In genomic region chr12:105974107-105974506, GRCm38 (mm10) we compare ENCODE assay signal across 17 mouse cellular contexts. TPM values are rescaled to one million over a fixed set of nuclear protein-coding genes. Genes with fewer than 3 reads are reported as not detected.
A peak's percentile ranks its signal among the peaks of the same experiment; 100 is the strongest.
DNase-seq lines count a peak whose midpoint lies in the region; ATAC-seq and TF ChIP-seq lines count a peak whose summit lies in the region.
"Had no signal": no experiment of that assay in that cellular context is flagged by ENCODE, and none has a peak within 500 bp of the region (broad histone marks: within the 10 kb centered on the region; RNA-seq: fewer than 3 reads in every experiment).

No protein-coding gene starts in this region.

- no peak overlapping the region for H3K27ac ChIP-seq in intestine, embryonic 14.5 days (ENCODE audit: low read depth)
- no peak overlapping the region for H3K27ac ChIP-seq in intestine, postnatal 0 days (ENCODE audit: low read depth, low read length)
- peak overlapping the region; percentile 87 for H3K27ac ChIP-seq in forebrain, embryonic 10.5 days
- no peak overlapping the region for H3K27ac ChIP-seq in hindbrain, embryonic 13.5 days
- H3K27ac ChIP-seq in midbrain, embryonic 14.5 days (replicated peaks; ENCODE audit: low read depth, low read length) = no peak overlapping the region
- H3K27ac ChIP-seq: embryonic facial prominence, embryonic 13.5 days; limb, embryonic 12.5 days; liver, embryonic 15.5 days; macrophage had no signal

- H3K9me3 ChIP-seq in intestine, embryonic 14.5 days (ENCODE audit: control insufficient read depth, low read length) = no peaks in the 10 kb centered on the region
- H3K9me3 ChIP-seq in intestine, postnatal 0 days (ENCODE audit: control insufficient read depth) = no peaks in the 10 kb centered on the region
- H3K9me3 ChIP-seq in forebrain, embryonic 10.5 days = no peaks in the 10 kb centered on the region; the same call in 1 of the 2 replicates
- H3K9me3 ChIP-seq in hindbrain, embryonic 13.5 days = no peaks in the 10 kb centered on the region
- H3K9me3 ChIP-seq in midbrain, embryonic 14.5 days (ENCODE audit: control insufficient read depth, low read length) = no peaks in the 10 kb centered on the region
- H3K9me3 ChIP-seq: embryonic facial prominence, embryonic 13.5 days; liver, embryonic 15.5 days had no signal

- H3K4me3 ChIP-seq in intestine, embryonic 14.5 days (ENCODE audit: low read depth, low read length) = no peak overlapping the region
- H3K4me3 ChIP-seq in intestine, postnatal 0 days (ENCODE audit: low read depth, low read length) = no peak overlapping the region
- no peak overlapping the region for H3K4me3 ChIP-seq in forebrain, embryonic 10.5 days
- H3K4me3 ChIP-seq in hindbrain, embryonic 13.5 days = no peak overlapping the region
- no peak overlapping the region for H3K4me3 ChIP-seq in midbrain, embryonic 14.5 days (replicated peaks; ENCODE audit: low read depth, low read length)
- H3K4me3 ChIP-seq: embryonic facial prominence, embryonic 13.5 days; heart, embryonic 12.5 days; limb, embryonic 12.5 days; liver, embryonic 15.5 days had no signal

- no peak overlapping the region for H3K4me2 ChIP-seq in intestine, embryonic 14.5 days (ENCODE audit: low read length)
- H3K4me2 ChIP-seq in intestine, postnatal 0 days (replicated peaks; ENCODE audit: low read depth) = no peak overlapping the region
- no peak overlapping the region for H3K4me2 ChIP-seq in hindbrain, embryonic 13.5 days
- no peak overlapping the region for H3K4me2 ChIP-seq in midbrain, embryonic 14.5 days (ENCODE audit: low read length)
- H3K4me2 ChIP-seq: embryonic facial prominence, embryonic 13.5 days; heart, embryonic 12.5 days; limb, embryonic 12.5 days; liver, embryonic 15.5 days had no signal

- H3K27me3 ChIP-seq in intestine, embryonic 14.5 days (replicated peaks; ENCODE audit: control insufficient read depth, insufficient read depth, low read length) = no peaks in the 10 kb centered on the region
- H3K27me3 ChIP-seq in intestine, postnatal 0 days (replicated peaks; ENCODE audit: control insufficient read depth, insufficient read depth, low read length) = no peaks in the 10 kb centered on the region
- no peaks in the 10 kb centered on the region for H3K27me3 ChIP-seq in forebrain, embryonic 10.5 days (ENCODE audit: poor library complexity, severe bottlenecking)
- 0 out of 2 replicates have a peak, but pooled peaks cover 5% of the 10 kb centered on the region for H3K27me3 ChIP-seq in hindbrain, embryonic 13.5 days
- H3K27me3 ChIP-seq in midbrain, embryonic 14.5 days (ENCODE audit: control insufficient read depth, insufficient read depth, low read length) = no peaks in the 10 kb centered on the region
- H3K27me3 ChIP-seq: embryonic facial prominence, embryonic 13.5 days; limb, embryonic 12.5 days had no signal

- TF ChIP-seq CTCF in intestine, postnatal 0 days (IDR thresholded peaks at IDR 0.05; ENCODE audit: low read depth) = no peak

- no peak for DNase-seq in intestine, embryonic 14.5 days (ENCODE audit: low spot score)
- DNase-seq in forebrain, embryonic 10.5 days (ENCODE audit: extremely low spot score, low spot score) = peak; percentile 22
- peak; percentile 47 for DNase-seq in midbrain, embryonic 14.5 days
- DNase-seq in adrenal gland, postnatal 14 days = no peak
- no peak for DNase-seq in cerebellum, postnatal 4 days (ENCODE audit: low spot score in 2 of 2)
- no peak for DNase-seq in thymus, postnatal 25 days
- DNase-seq: adrenal gland, adult 2 months; cerebellum, adult 9-10 months; gastrocnemius, postnatal 14 days; kidney, postnatal 10 days had no signal

- no peaks in the 10 kb centered on the region for H3K4me1 ChIP-seq in intestine, embryonic 14.5 days (replicated peaks; ENCODE audit: control insufficient read depth, insufficient read depth, low read length)
- H3K4me1 ChIP-seq in intestine, postnatal 0 days (replicated peaks; ENCODE audit: control insufficient read depth, insufficient read depth, low read length) = no peaks in the 10 kb centered on the region
- H3K4me1 ChIP-seq in forebrain, embryonic 10.5 days = peaks cover 28% of the 10 kb centered on the region
- H3K4me1 ChIP-seq in hindbrain, embryonic 13.5 days (replicated peaks) = peaks cover 7% of the 10 kb centered on the region
- no peaks in the 10 kb centered on the region for H3K4me1 ChIP-seq in midbrain, embryonic 14.5 days (ENCODE audit: control insufficient read depth, insufficient read depth, low read length)
- H3K4me1 ChIP-seq: heart, embryonic 12.5 days; liver, embryonic 15.5 days had no signal

- WGBS in intestine, embryonic 14.5 days = 64% methylated on average over 5 of the region's 5 CpGs
- whole genome bisulfite sequencing in intestine, postnatal 0 days = 60% methylated on average over 5 of the region's 5 CpGs
- 33% methylated on average over 5 of the region's 5 CpGs for WGBS in forebrain, embryonic 10.5 days
- WGBS in hindbrain, embryonic 13.5 days = 23% methylated on average over 5 of the region's 5 CpGs
- 21% methylated on average over 5 of the region's 5 CpGs for WGBS in midbrain, embryonic 14.5 days

- peak; percentile 56; the same call in 1 of the 2 replicates for ATAC-seq in intestine, embryonic 14.5 days (replicated peaks; ENCODE audit: low FRiP score, low TSS enrichment, low read depth)
- ATAC-seq in intestine, postnatal 0 days = no peak
- ATAC-seq in hindbrain, embryonic 13.5 days (ENCODE audit: low FRiP score) = peak; percentile 67
- ATAC-seq in midbrain, embryonic 14.5 days (ENCODE audit: low FRiP score, low TSS enrichment) = peak; percentile 46; the same call in 1 of the 2 replicates

- no peaks in the 10 kb centered on the region for H3K36me3 ChIP-seq in intestine, embryonic 14.5 days (ENCODE audit: control insufficient read depth, insufficient read depth, low read length)
- no peaks in the 10 kb centered on the region for H3K36me3 ChIP-seq in intestine, postnatal 0 days (ENCODE audit: control insufficient read depth, insufficient read depth)
- no peaks in the 10 kb centered on the region for H3K36me3 ChIP-seq in forebrain, embryonic 10.5 days (replicated peaks)
- no peaks in the 10 kb centered on the region for H3K36me3 ChIP-seq in hindbrain, embryonic 13.5 days
- H3K36me3 ChIP-seq in midbrain, embryonic 14.5 days (ENCODE audit: control insufficient read depth, insufficient read depth, low read length) = no peaks in the 10 kb centered on the region
- H3K36me3 ChIP-seq: embryonic facial prominence, embryonic 13.5 days; heart, embryonic 12.5 days; limb, embryonic 12.5 days; liver, embryonic 15.5 days had no signal

- H3K9ac ChIP-seq in intestine, embryonic 14.5 days (ENCODE audit: low read length) = no peak overlapping the region
- no peak overlapping the region for H3K9ac ChIP-seq in intestine, postnatal 0 days (ENCODE audit: low read depth, low read length)
- no peak overlapping the region for H3K9ac ChIP-seq in hindbrain, embryonic 13.5 days
- no peak overlapping the region for H3K9ac ChIP-seq in midbrain, embryonic 14.5 days (replicated peaks; ENCODE audit: low read length)
- H3K9ac ChIP-seq: heart, embryonic 12.5 days; limb, embryonic 12.5 days; liver, embryonic 15.5 days had no signal

RNA-seq across cellular contexts. Expression of gene Vrk1, which starts 35.9 kb away (rescaled TPM):
- polyA plus RNA-seq in intestine, embryonic 14.5 days (2014; fragmentation: Nextera tagmentation; extraction: Ambion mirVana) = 73.2 and 75.0 TPM in 2 replicates
- 20.4 and 23.0 TPM in 2 replicates for polyA plus RNA-seq in intestine, postnatal 0 days (2015; fragmentation: Nextera tagmentation; extraction: Ambion mirVana)
- 123 TPM in 2 replicates for polyA plus RNA-seq in forebrain, embryonic 10.5 days (2016; fragmentation: Nextera tagmentation; extraction: Ambion mirVana)
- polyA plus RNA-seq in hindbrain, embryonic 13.5 days (2015; fragmentation: Nextera tagmentation; extraction: Ambion mirVana) = 40.3 and 40.7 TPM in 2 replicates
- 34.2 and 42.3 TPM in 2 replicates for polyA plus RNA-seq in midbrain, embryonic 14.5 days (2014; fragmentation: Nextera tagmentation; extraction: Ambion mirVana)
- 21.5 and 24.1 TPM in 2 replicates for total RNA-seq in adrenal gland, postnatal 14 days (2021)

Comparison
In these comparisons a context has a peak if more than half of its experiments do, and no peak if none do; other contexts are left out.
1. DNase-seq: peak in forebrain, embryonic 10.5 days (single experiment) and midbrain, embryonic 14.5 days (single experiment); none in intestine, embryonic 14.5 days (single experiment), adrenal gland, postnatal 14 days (single experiment), cerebellum, postnatal 4 days (0 of 2) and thymus, postnatal 25 days (single experiment).